Mouse (Mus musculus) myocyte (in vitro differentiated cells): ENCODE measurements around the gene Kirrel3. TPM values are rescaled to one million over a fixed set of nuclear protein-coding genes. Genes with fewer than 3 reads are reported as not detected.

Source experiments
- H3K27me3 ChIP-seq: one replicate; pipeline ENCODE4 v1.6.1; 2011; ENCODE audit not compliant: control insufficient read depth, insufficient read depth, insufficient read length
- H3K36me3 ChIP-seq: one replicate; pipeline ENCODE4 v1.6.1; 2011; ENCODE audit not compliant: control insufficient read depth, insufficient read depth
- H3K4me2 ChIP-seq: one replicate; pipeline ENCODE4 v1.6.1; 2011; ENCODE audit warnings: low read depth, control low read depth
- H3K4me3 ChIP-seq: one replicate; pipeline ENCODE4 v1.5.1; 2011; ENCODE audit warnings: mild to moderate bottlenecking, control low read depth, moderate library complexity
- H3K79me2 ChIP-seq: one replicate; pipeline ENCODE4 v1.6.1; 2011; ENCODE audit not compliant: control insufficient read depth, insufficient read depth
- H3ac ChIP-seq: one replicate; pipeline ENCODE4 v1.6.1; 2011; ENCODE audit not compliant: control insufficient read depth, insufficient read length
- CEBPB ChIP-seq: IDR thresholded peaks from 2 replicates; pipeline ENCODE4 v1.6.1; 2011; ENCODE audit warnings: mild to moderate bottlenecking, moderate library complexity; ENCODE audit not compliant: poor library complexity, insufficient read depth, severe bottlenecking
- E2F4 ChIP-seq: IDR thresholded peaks from one replicate; pipeline ENCODE4 v1.6.1; 2011; ENCODE audit warnings: mild to moderate bottlenecking, control low read depth, moderate library complexity; ENCODE audit not compliant: insufficient read depth
- MAX ChIP-seq: IDR thresholded peaks from one replicate; pipeline ENCODE4 v1.6.1; 2011; ENCODE audit warnings: low read depth, mild to moderate bottlenecking, control low read depth
- MYOD1 ChIP-seq, 3 experiments: IDR thresholded peaks; one replicate each; pipeline ENCODE4 v1.6.1; 2011; ENCODE audit warnings: control low read depth in 2 of 3, low read depth in 2 of 3, mild to moderate bottlenecking in 2 of 3, moderate library complexity in 1 of 3; ENCODE audit not compliant: insufficient read length in 2 of 3, control insufficient read depth in 1 of 3
- MYOG ChIP-seq, 3 experiments: IDR thresholded peaks; one replicate each; pipeline ENCODE4 v1.6.1; 2011; ENCODE audit warnings: control low read depth in 2 of 3, low read depth in 2 of 3, mild to moderate bottlenecking in 2 of 3; ENCODE audit not compliant: insufficient read length in 2 of 3, control insufficient read depth in 1 of 3, insufficient read depth in 1 of 3
- POLR2A ChIP-seq: IDR thresholded peaks from one replicate; pipeline ENCODE4 v1.6.1; 2011; ENCODE audit warnings: low read depth, mild to moderate bottlenecking, control low read depth, moderate library complexity; ENCODE audit not compliant: insufficient read length
- POLR2AphosphoS2 ChIP-seq: IDR thresholded peaks from one replicate; pipeline ENCODE4 v1.6.1; 2011; ENCODE audit warnings: low read depth, control low read depth; ENCODE audit not compliant: insufficient read length
- REST ChIP-seq: IDR thresholded peaks from one replicate; pipeline ENCODE4 v1.6.1; 2011; ENCODE audit warnings: mild to moderate bottlenecking, control low read depth, moderate library complexity; ENCODE audit not compliant: insufficient read depth, insufficient read length
- SRF ChIP-seq: IDR thresholded peaks from one replicate; pipeline ENCODE4 v1.6.1; 2011; ENCODE audit warnings: low read depth; ENCODE audit not compliant: control insufficient read depth, insufficient read length
- TCF12 ChIP-seq: IDR thresholded peaks from one replicate; pipeline ENCODE4 v1.6.1; 2011; ENCODE audit warnings: mild to moderate bottlenecking, control low read depth; ENCODE audit not compliant: poor library complexity, insufficient read depth, severe bottlenecking
- TCF3 ChIP-seq: IDR thresholded peaks from one replicate; pipeline ENCODE4 v1.6.1; 2011; ENCODE audit warnings: low read depth, control low read depth; ENCODE audit not compliant: insufficient read length
- USF1 ChIP-seq: IDR thresholded peaks from one replicate; pipeline ENCODE4 v1.6.1; 2011; ENCODE audit warnings: low read depth, mild to moderate bottlenecking, control low read depth, moderate library complexity
- polyA plus RNA-seq: library from polyadenylated mRNA; unstranded; fragments of >200 nt; fragmentation: generic; extraction: Trizol; gene quantifications from one replicate; pipeline ENCODE4 v1.2.1, GENCODE M21; 2012; ENCODE audit warnings: missing spikeins

Kirrel3 gene
- polyA plus RNA-seq, 1 experiment = 2.8 TPM

GRCm38 (mm10) chr9:35019372-35019771 is 533.7 kb downstream of the Kirrel3 start:
- H3K79me2 ChIP-seq = no peaks in the 10 kb centered on the region
- H3K4me2 ChIP-seq = no peak overlapping the region
- TF ChIP-seq E2F4 (no peak), USF1 (no peak), POLR2AphosphoS2 (no peak), POLR2A (no peak), MYOG (IDR thresholded peaks at IDR 0.05; ENCODE audit: control insufficient read depth in 1 of 3, insufficient read depth in 1 of 3, insufficient read length in 2 of 3, low read depth in 2 of 3) (no peak), CEBPB (no peak), SRF (no peak), MYOD1 (IDR thresholded peaks at IDR 0.05; ENCODE audit: control insufficient read depth in 1 of 3, insufficient read length in 2 of 3, low read depth in 2 of 3) (no peak), REST (no peak)
- H3K4me3 ChIP-seq = no peak overlapping the region
- no peaks in the 10 kb centered on the region for H3K36me3 ChIP-seq
- H3ac ChIP-seq = no peak overlapping the region
- H3K27me3 ChIP-seq = no peaks in the 10 kb centered on the region

- Histone ChIP-seq H3K36me3 (no peaks in the 10 kb centered on the region), H3K4me3 (no peak overlapping the region), H3ac (no peak overlapping the region), H3K4me2 (no peak overlapping the region), H3K27me3 (no peaks in the 10 kb centered on the region), H3K79me2 (no peaks in the 10 kb centered on the region)
- TF ChIP-seq REST (no peak), TCF3 (no peak), POLR2A (no peak), E2F4 (no peak), SRF (no peak), CEBPB (no peak), TCF12 (no peak), USF1 (no peak), MAX (no peak), MYOG (IDR thresholded peaks at IDR 0.05; ENCODE audit: control insufficient read depth in 1 of 3, insufficient read depth in 1 of 3, insufficient read length in 2 of 3, low read depth in 2 of 3) (no peak), POLR2AphosphoS2 (no peak), MYOD1 (IDR thresholded peaks at IDR 0.05; ENCODE audit: control insufficient read depth in 1 of 3, insufficient read length in 2 of 3, low read depth in 2 of 3) (no peak)
Observed at GRCm38 (mm10) chr9:35020015-35020653, 534.4 kb downstream of the Kirrel3 start.

GRCm38 (mm10) chr9:35021744-35022143 is 536.0 kb downstream of the Kirrel3 start:
- TF ChIP-seq TCF12 (no peak), POLR2A (no peak), SRF (no peak), MYOD1 (IDR thresholded peaks at IDR 0.05; ENCODE audit: control insufficient read depth in 1 of 3, insufficient read length in 2 of 3, low read depth in 2 of 3) (no peak), CEBPB (no peak), USF1 (no peak), E2F4 (no peak), MYOG (IDR thresholded peaks at IDR 0.05; ENCODE audit: control insufficient read depth in 1 of 3, insufficient read depth in 1 of 3, insufficient read length in 2 of 3, low read depth in 2 of 3) (no peak), MAX (no peak), POLR2AphosphoS2 (no peak), REST (no peak), TCF3 (no peak)
- no peaks in the 10 kb centered on the region for H3K27me3 ChIP-seq

GRCm38 (mm10) chr9:35024591-35025496 is 539.1 kb downstream of the Kirrel3 start:
- Histone ChIP-seq H3ac (no peak overlapping the region), H3K4me3 (no peak overlapping the region), H3K27me3 (no peaks in the 10 kb centered on the region), H3K79me2 (no peaks in the 10 kb centered on the region), H3K36me3 (no peaks in the 10 kb centered on the region), H3K4me2 (no peak overlapping the region)
- TF ChIP-seq SRF (no peak), POLR2A (no peak), REST (no peak), POLR2AphosphoS2 (no peak), E2F4 (no peak), TCF12 (no peak), MYOG (IDR thresholded peaks at IDR 0.05; ENCODE audit: control insufficient read depth in 1 of 3, insufficient read depth in 1 of 3, insufficient read length in 2 of 3, low read depth in 2 of 3) (no peak), MAX (no peak), MYOD1 (IDR thresholded peaks at IDR 0.05; ENCODE audit: control insufficient read depth in 1 of 3, insufficient read length in 2 of 3, low read depth in 2 of 3) (no peak), USF1 (no peak), CEBPB (no peak), TCF3 (no peak)

More at GRCm38 (mm10) chr9:35021744-35022143, 536.0 kb downstream of the Kirrel3 start:
- no peaks in the 10 kb centered on the region for H3K36me3 ChIP-seq
- H3K79me2 ChIP-seq = no peaks in the 10 kb centered on the region
- no peak overlapping the region for H3K4me2 ChIP-seq
- H3K4me3 ChIP-seq = no peak overlapping the region
- no peak overlapping the region for H3ac ChIP-seq
